Mouse (Mus musculus) heart, embryonic 12.5 days (tissue): ENCODE data around the gene Mdm2. TPM values are rescaled to one million over a fixed set of nuclear protein-coding genes. Genes with fewer than 3 reads are reported as not detected.
A peak's percentile ranks its signal among the peaks of the same experiment; 100 is the strongest.
"Not testable (repeated sequence)": the region's sequence is repeated elsewhere in the genome, so short reads cannot be mapped to it uniquely, and the experiment has no call there.

ENCODE experiments used
- ATAC-seq: fragments of 200-750 bp; cut with Nextera tagmentation; 2 replicates; pipeline ENCODE4 v1.8.0; 2017; ENCODE audit warnings: moderate TSS enrichment, moderate library complexity; ENCODE audit not compliant: insufficient number of reproducible peaks, low FRiP score
- H3K27ac ChIP-seq: fragments of 300-500 bp; sonication (generic); 2 replicates; pipeline ENCODE4 v1.5.1; 2016; ENCODE audit warnings: mild to moderate bottlenecking, moderate library complexity; ENCODE audit not compliant: poor library complexity, severe bottlenecking
- H3K27me3 ChIP-seq: fragments of 300-500 bp; sonication (generic); replicated peaks from 2 replicates; pipeline ENCODE4 v1.6.1; 2016; ENCODE audit warnings: mild to moderate bottlenecking, moderate library complexity
- H3K36me3 ChIP-seq: fragments of 300-500 bp; sonication (generic); 2 replicates; pipeline ENCODE4 v1.6.1; 2016; ENCODE audit warnings: mild to moderate bottlenecking, moderate library complexity
- H3K4me1 ChIP-seq: fragments of 300-500 bp; sonication (generic); replicated peaks from 2 replicates; pipeline ENCODE4 v1.6.1; 2016; ENCODE audit warnings: mild to moderate bottlenecking
- H3K4me2 ChIP-seq: fragments of 300-500 bp; sonication (generic); 2 replicates; pipeline ENCODE4 v1.6.1; 2016; ENCODE audit warnings: mild to moderate bottlenecking, moderate library complexity
- H3K4me3 ChIP-seq: fragments of 300-500 bp; sonication (generic); 2 replicates; pipeline ENCODE4 v1.5.1; 2016; ENCODE audit warnings: mild to moderate bottlenecking
- H3K9ac ChIP-seq: fragments of 300-500 bp; sonication (generic); 2 replicates; pipeline ENCODE4 v1.6.1; 2016; ENCODE audit warnings: mild to moderate bottlenecking, moderate library complexity
- H3K9me3 ChIP-seq: fragments of 300-500 bp; sonication (generic); replicated peaks from 2 replicates; pipeline ENCODE4 v1.6.1; 2016; ENCODE audit warnings: mild to moderate bottlenecking, moderate library complexity
- WGBS: fragments of 180-500 bp; shearing (Covaris S2); methylation state at CpG from one replicate; pipeline ENCODE4 v1.1.7; 2016; 5-methylcytosine and 5-hydroxymethylcytosine counted together
- polyA plus RNA-seq: library from polyadenylated mRNA; unstranded; fragments of >200 nt; fragmentation: Nextera tagmentation; extraction: Ambion mirVana; gene quantifications from 2 replicates; pipeline ENCODE4 v1.2.1, GENCODE M21; 2016

Mdm2 gene
- polyA plus RNA-seq, 1 experiment from 2014 or later, result 57.4 TPM

GRCm38 (mm10) chr10:117709930-117710603 is 491 bp downstream of the Mdm2 start:
- peaks cover 23% of the 10 kb centered on the region for H3K4me1 ChIP-seq
- peak overlapping the region; percentile 87 for H3K4me2 ChIP-seq
- under 1% methylated on average over 48 of the region's 71 CpGs for WGBS
- peak overlapping the region; percentile 99 for H3K9ac ChIP-seq
- H3K27ac ChIP-seq, result peak overlapping the region; percentile 99
- H3K36me3 ChIP-seq, result peaks cover 31% of the 10 kb centered on the region
- no peaks in the 10 kb centered on the region for H3K9me3 ChIP-seq
- peak; percentile 89 for ATAC-seq
- H3K27me3 ChIP-seq, result no peaks in the 10 kb centered on the region
- H3K4me3 ChIP-seq, result peak overlapping the region; percentile 95

- H3K27ac ChIP-seq, result peak overlapping the region; percentile 99
- H3K36me3 ChIP-seq, result peaks cover 37% of the 10 kb centered on the region
- no peaks in the 10 kb centered on the region for H3K27me3 ChIP-seq
- H3K9me3 ChIP-seq, result no peaks in the 10 kb centered on the region
- peaks cover 23% of the 10 kb centered on the region for H3K4me1 ChIP-seq
- 38% methylated on average over 12 of the region's 12 CpGs for WGBS
- peak overlapping the region; percentile 95 for H3K4me3 ChIP-seq
- H3K4me2 ChIP-seq, result peak overlapping the region; percentile 87
- peak overlapping the region; percentile 99 for H3K9ac ChIP-seq
- no peak for ATAC-seq
Measured at GRCm38 (mm10) chr10:117709326-117709830, 1.2 kb downstream of the Mdm2 start.

- Histone ChIP-seq H3K4me2 (peak overlapping the region; percentile 87), H3K4me1 (peaks cover 23% of the 10 kb centered on the region), H3K36me3 (peaks cover 41% of the 10 kb centered on the region), H3K4me3 (peak overlapping the region; percentile 95), H3K9ac (0 out of 2 replicates have a peak overlapping the region, but pooled peaks have one; percentile 41), H3K9me3 (no peaks in the 10 kb centered on the region), H3K27me3 (no peaks in the 10 kb centered on the region), H3K27ac (no peak overlapping the region)
- no peak for ATAC-seq
- WGBS, result 81% methylated on average over 9 of the region's 9 CpGs
Measured at GRCm38 (mm10) chr10:117708856-117709255, 1.7 kb downstream of the Mdm2 start.

- 97% methylated on average over 2 of the region's 2 CpGs for WGBS
- Histone ChIP-seq H3K27me3 (no peaks in the 10 kb centered on the region), H3K9ac (no peak overlapping the region), H3K9me3 (no peaks in the 10 kb centered on the region), H3K4me3 (no peak overlapping the region), H3K27ac (no peak overlapping the region), H3K36me3 (peaks cover 44% of the 10 kb centered on the region), H3K4me1 (peaks cover 23% of the 10 kb centered on the region), H3K4me2 (no peak overlapping the region)
- ATAC-seq, result no peak
Measured at GRCm38 (mm10) chr10:117708376-117708775, 2.2 kb downstream of the Mdm2 start.

GRCm38 (mm10) chr10:117707114-117707838 is 3.3 kb downstream of the Mdm2 start:
- H3K36me3 ChIP-seq, result peaks cover 54% of the 10 kb centered on the region
- no peaks in the 10 kb centered on the region for H3K9me3 ChIP-seq
- H3K27ac ChIP-seq, result peak overlapping the region; percentile 22; the same call in 1 of the 2 replicates
- no peak overlapping the region for H3K4me2 ChIP-seq
- no peak for ATAC-seq
- H3K4me3 ChIP-seq, result no peak overlapping the region
- peaks cover 23% of the 10 kb centered on the region for H3K4me1 ChIP-seq
- H3K9ac ChIP-seq, result no peak overlapping the region
- H3K27me3 ChIP-seq, result no peaks in the 10 kb centered on the region
- 83% methylated on average over 2 of the region's 2 CpGs for WGBS

- 88% methylated on average over 6 of the region's 6 CpGs for WGBS
Measured at GRCm38 (mm10) chr10:117706440-117706839, 4.1 kb downstream of the Mdm2 start.

GRCm38 (mm10) chr10:117705806-117706205 is 4.8 kb downstream of the Mdm2 start:
- H3K36me3 ChIP-seq, result peaks cover 65% of the 10 kb centered on the region

More at GRCm38 (mm10) chr10:117706440-117706839, 4.1 kb downstream of the Mdm2 start:
- no peak for ATAC-seq
- peaks cover 22% of the 10 kb centered on the region for H3K4me1 ChIP-seq
- no peaks in the 10 kb centered on the region for H3K27me3 ChIP-seq
- H3K4me2 ChIP-seq, result no peak overlapping the region
- no peak overlapping the region for H3K4me3 ChIP-seq
- H3K9ac ChIP-seq, result no peak overlapping the region
- H3K9me3 ChIP-seq, result no peaks in the 10 kb centered on the region
- H3K36me3 ChIP-seq, result peaks cover 61% of the 10 kb centered on the region
- peak overlapping the region; percentile 22; the same call in 1 of the 2 replicates for H3K27ac ChIP-seq

GRCm38 (mm10) chr10:117704964-117705335 is 5.6 kb downstream of the Mdm2 start:
- ATAC-seq, result no peak
- Histone ChIP-seq H3K4me1 (peaks cover 19% of the 10 kb centered on the region), H3K36me3 (peaks cover 74% of the 10 kb centered on the region)

More at GRCm38 (mm10) chr10:117705806-117706205, 4.8 kb downstream of the Mdm2 start:
- peaks cover 19% of the 10 kb centered on the region for H3K4me1 ChIP-seq
- no peak overlapping the region for H3K4me2 ChIP-seq
- no peak overlapping the region for H3K4me3 ChIP-seq
- H3K9ac ChIP-seq, result no peak overlapping the region
- no peaks in the 10 kb centered on the region for H3K9me3 ChIP-seq
- H3K27ac ChIP-seq, result no peak overlapping the region
- H3K27me3 ChIP-seq, result no peaks in the 10 kb centered on the region
- no peak for ATAC-seq

GRCm38 (mm10) chr10:117704314-117704963 is 6.1 kb downstream of the Mdm2 start:
- H3K4me2 ChIP-seq, H3K27ac ChIP-seq, H3K27me3 ChIP-seq, H3K9me3 ChIP-seq, H3K9ac ChIP-seq, H3K4me3 ChIP-seq, ATAC-seq: not testable (repeated sequence)
- peaks cover 19% of the 10 kb centered on the region for H3K4me1 ChIP-seq
- 96% methylated on average over 6 of the region's 6 CpGs for WGBS
- H3K36me3 ChIP-seq, result peaks cover 79% of the 10 kb centered on the region

More at GRCm38 (mm10) chr10:117704964-117705335, 5.6 kb downstream of the Mdm2 start:
- H3K27me3 ChIP-seq, result no peaks in the 10 kb centered on the region
- no peak overlapping the region for H3K4me2 ChIP-seq
- WGBS, result 96% methylated on average over 6 of the region's 6 CpGs
- no peaks in the 10 kb centered on the region for H3K9me3 ChIP-seq
- H3K4me3 ChIP-seq, result no peak overlapping the region
- no peak overlapping the region for H3K9ac ChIP-seq
- H3K27ac ChIP-seq, result no peak overlapping the region

GRCm38 (mm10) chr10:117703506-117703905 is 7.1 kb downstream of the Mdm2 start:
- ATAC-seq, result no peak
- WGBS, result 91% methylated on average over 3 of the region's 3 CpGs
- Histone ChIP-seq H3K9ac (no peak overlapping the region), H3K27me3 (no peaks in the 10 kb centered on the region), H3K27ac (no peak overlapping the region), H3K9me3 (no peaks in the 10 kb centered on the region), H3K4me3 (no peak overlapping the region), H3K36me3 (peaks cover 85% of the 10 kb centered on the region), H3K4me2 (no peak overlapping the region), H3K4me1 (peaks cover 12% of the 10 kb centered on the region)
